Mouse (Mus musculus): ENCODE measurements around the gene Zscan26. TPM values are rescaled to one million over a fixed set of nuclear protein-coding genes. Genes with fewer than 3 reads are reported as not detected.

Zscan26 gene
- polyA plus RNA-seq (2021; fragmentation: Nextera tagmentation), result 39.6 and 60.7 TPM in 2 replicates
- long read RNA-seq, experiment 1, full-length matches to known transcripts, result 5 of 64 reads
- long read RNA-seq, experiment 1, partial matches to known transcripts, result 0 of 64 reads
- long read RNA-seq, experiment 1, other reads (novel, unspliced or antisense), result 59 of 64 reads
- long read RNA-seq, experiment 2, full-length matches to known transcripts, result 16 of 25 reads
- long read RNA-seq, experiment 2, partial matches to known transcripts, result 0 of 25 reads
- long read RNA-seq, experiment 2, other reads (novel, unspliced or antisense), result 9 of 25 reads

DNA sequence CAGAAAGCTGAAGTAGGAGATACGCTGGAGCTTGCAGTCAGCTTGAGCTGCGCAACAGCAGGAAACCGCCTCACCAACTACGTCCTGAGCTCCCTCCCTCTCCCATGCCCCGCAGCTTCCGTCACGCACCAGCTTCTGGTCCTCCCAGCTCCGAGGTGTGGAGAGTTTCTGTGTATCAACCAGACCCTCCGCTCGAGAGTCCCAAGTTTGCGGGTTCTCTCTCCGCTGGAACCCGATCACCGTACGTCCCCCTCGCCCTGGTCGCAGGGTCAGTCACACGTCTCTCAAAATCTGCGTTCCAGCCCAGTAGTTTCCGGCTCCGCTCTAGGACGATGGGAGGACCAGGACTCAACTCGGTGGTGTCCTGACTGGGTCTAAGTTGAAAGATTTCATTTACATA is at the start of gene Zscan26:
TSS of gene Zscan26 (minus strand) at position 282 of the 400 bp plus-strand sequence.

DNA sequence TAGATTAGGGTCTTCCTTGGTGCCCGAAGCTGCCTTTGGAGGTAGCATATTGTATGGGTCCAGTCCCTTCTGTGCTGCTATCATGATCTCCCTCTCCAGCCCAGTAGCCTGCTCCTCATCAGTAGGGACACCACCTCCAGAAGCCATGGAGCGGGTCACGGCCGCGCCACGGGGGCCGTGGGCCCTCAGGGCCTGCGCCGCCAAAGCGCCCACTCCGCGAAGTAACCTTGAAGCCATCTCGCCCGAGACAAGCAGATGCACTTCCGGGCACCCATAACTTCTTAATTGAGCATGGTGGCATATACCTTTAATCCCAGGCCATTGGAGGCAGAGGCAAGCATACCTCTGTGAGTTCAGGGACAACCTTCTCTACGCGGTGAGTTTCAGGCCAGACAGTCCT is 47.7 kb upstream of the Zscan26 start, which contains the start of gene Gm11273:
TSS of gene Gm11273 (minus strand) at position 237 of the 400 bp plus-strand sequence.

GRCm38 (mm10) chr13:21495080-21495479 is 41.5 kb upstream of the Zscan26 start, which contains the start of gene AK157302:
AK157302 (plus strand) TSS chr13:21495223.

GRCm38 (mm10) chr13:21478759-21479670 is 25.5 kb upstream of the Zscan26 start, which contains the start of the genes Zkscan4 and Gm10065:
Zkscan4 (plus strand) TSS chr13:21478907.
Gm10065 (minus strand) TSS chr13:21479441.

DNA sequence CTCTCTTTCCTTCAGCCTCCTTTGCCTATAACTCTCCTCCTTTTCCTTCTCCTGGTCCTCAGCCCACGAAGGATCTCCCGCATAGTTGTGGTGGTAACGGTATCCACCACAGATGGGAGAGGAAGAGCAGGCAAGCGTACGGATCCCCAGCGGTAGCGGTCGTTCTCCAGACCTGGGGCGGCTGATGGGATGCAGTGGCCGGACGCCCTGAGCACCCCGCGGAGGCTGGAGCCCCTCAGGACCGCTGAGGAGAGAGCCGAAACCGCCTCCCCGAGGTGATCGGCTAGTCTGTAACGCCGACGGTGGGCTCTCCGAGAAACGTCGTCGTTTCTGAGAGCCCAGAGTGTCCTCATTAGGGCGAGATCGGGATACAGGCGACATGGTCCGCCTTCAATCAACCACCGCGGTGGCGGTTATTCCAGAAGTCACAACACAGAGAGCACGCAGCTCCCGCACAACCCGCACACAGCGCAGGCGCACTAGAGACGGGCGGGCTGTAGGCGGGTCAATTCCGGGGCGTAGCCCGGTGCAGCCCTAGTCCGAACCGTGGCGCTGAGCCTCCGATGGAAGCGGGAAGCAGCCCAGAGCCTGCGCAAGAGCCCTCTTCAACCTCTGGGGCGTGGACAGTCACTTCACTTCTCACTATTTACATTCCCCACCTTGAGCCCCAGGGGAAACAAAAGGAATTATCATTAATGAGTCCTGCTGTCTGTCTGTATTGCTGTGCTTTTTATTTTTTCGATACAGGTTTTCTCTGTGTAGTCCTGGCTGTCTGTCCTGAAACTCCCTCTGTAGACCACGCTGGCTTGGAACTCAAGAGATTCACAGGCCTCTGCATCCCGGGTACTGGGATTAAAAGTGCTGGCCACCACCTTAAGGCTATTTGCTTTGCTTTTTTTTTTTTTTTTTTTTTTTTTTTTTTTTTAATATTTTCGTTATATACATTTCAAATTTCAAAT is 14.8 kb upstream of the Zscan26 start, which contains the start of gene Nkapl:
TSS of gene Nkapl (minus strand) at position 449 of the 959 bp plus-strand sequence.

GRCm38 (mm10) chr13:21440503-21441206 is 12.9 kb downstream of the Zscan26 start, which contains the start of gene Pgbd1:
Pgbd1 (minus strand) TSS chr13:21441058.

DNA sequence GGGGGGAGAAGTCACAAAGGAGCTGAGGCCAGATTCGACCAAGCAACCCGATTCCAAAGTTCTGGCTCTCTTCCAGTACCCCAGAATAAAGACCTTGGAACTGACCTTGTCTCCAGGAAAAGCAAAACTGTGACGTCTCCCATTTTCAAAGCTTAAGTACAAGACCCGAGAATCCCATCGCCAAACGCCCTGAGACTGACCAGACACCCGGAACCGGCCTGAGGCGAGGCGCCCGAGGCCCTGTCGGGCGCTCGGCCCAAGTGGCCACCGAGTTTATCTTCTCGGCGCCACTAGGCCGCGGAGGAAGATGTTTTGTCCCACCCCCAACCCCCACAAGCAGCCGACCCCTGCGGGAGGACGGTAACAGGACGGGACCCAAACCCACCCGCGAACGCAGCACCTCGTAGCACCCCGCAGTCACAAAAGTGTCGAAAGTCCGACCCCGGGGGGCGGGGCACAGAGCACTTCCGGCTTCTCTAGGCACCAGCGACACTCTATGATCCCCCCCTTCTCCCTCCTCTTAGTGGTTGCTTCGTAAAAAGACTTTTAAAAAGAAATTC is 51.2 kb downstream of the Zscan26 start, which contains the start of gene Zkscan3:
TSS of gene Zkscan3 (minus strand) at position 469 of the 560 bp plus-strand sequence.

Small RNA genes lying within 50 kb of the gene (microRNA-seq; reads per million reads assigned to microRNA genes)
- gene Mir1896 (not detected), gene Mir6942 (not detected)

Other genes starting within 250 kb of the Zscan26 start
- not detected in 2 replicates for gene Gpx5, start 161.0 kb downstream of the Zscan26 start, polyA plus RNA-seq (2021; fragmentation: Nextera tagmentation)
- gene Gpx6, start 141.6 kb downstream of the Zscan26 start, polyA plus RNA-seq (2021; fragmentation: Nextera tagmentation), result not detected in 2 replicates
- gene Olfr1367, start 106.8 kb downstream of the Zscan26 start, polyA plus RNA-seq (2021; fragmentation: Nextera tagmentation), result not detected in 2 replicates
- gene Zscan12, start 90.9 kb downstream of the Zscan26 start, polyA plus RNA-seq (2021; fragmentation: Nextera tagmentation), result 5.1 and 5.6 TPM in 2 replicates
- 11.7 and 13.0 TPM in 2 replicates for gene Zkscan3, start 51.0 kb downstream of the Zscan26 start, polyA plus RNA-seq (2021; fragmentation: Nextera tagmentation)
- 0.99 and 1.1 TPM in 2 replicates for gene Pgbd1, start 12.7 kb downstream of the Zscan26 start, polyA plus RNA-seq (2021; fragmentation: Nextera tagmentation)
- gene Nkapl, start 14.8 kb upstream of the Zscan26 start, polyA plus RNA-seq (2021; fragmentation: Nextera tagmentation), result 1.4 and 1.6 TPM in 2 replicates
- gene Zkscan4, start 25.2 kb upstream of the Zscan26 start, polyA plus RNA-seq (2021; fragmentation: Nextera tagmentation), result 3.1 and 3.3 TPM in 2 replicates
- 1.8 TPM in 1 of 2 replicates, not detected in the other for gene Gm10065, start 25.7 kb upstream of the Zscan26 start, polyA plus RNA-seq (2021; fragmentation: Nextera tagmentation)
- 1.8 and 2.1 TPM in 2 replicates for gene AK157302, start 41.5 kb upstream of the Zscan26 start, polyA plus RNA-seq (2021; fragmentation: Nextera tagmentation)
- gene Gm11273, start 47.7 kb upstream of the Zscan26 start, polyA plus RNA-seq (2021; fragmentation: Nextera tagmentation), result 13.0 and 13.4 TPM in 2 replicates
- 1.6 and 2.7 TPM in 2 replicates for gene Zkscan8, start 77.4 kb upstream of the Zscan26 start, polyA plus RNA-seq (2021; fragmentation: Nextera tagmentation)
- gene Olfr1366, start 89.1 kb upstream of the Zscan26 start, polyA plus RNA-seq (2021; fragmentation: Nextera tagmentation), result 0.10 TPM in 1 of 2 replicates, not detected in the other
- 0.06 TPM in 1 of 2 replicates, not detected in the other for gene Olfr1535, start 106.2 kb upstream of the Zscan26 start, polyA plus RNA-seq (2021; fragmentation: Nextera tagmentation)
- gene Olfr1364, start 128.0 kb upstream of the Zscan26 start, polyA plus RNA-seq (2021; fragmentation: Nextera tagmentation), result not detected in 2 replicates
- gene Olfr1362, start 160.3 kb upstream of the Zscan26 start, polyA plus RNA-seq (2021; fragmentation: Nextera tagmentation), result not detected in 2 replicates
- gene Olfr11, start 188.8 kb upstream of the Zscan26 start, polyA plus RNA-seq (2021; fragmentation: Nextera tagmentation), result not detected in 2 replicates
- gene Olfr1361, start 209.7 kb upstream of the Zscan26 start, polyA plus RNA-seq (2021; fragmentation: Nextera tagmentation), result not detected in 2 replicates
- gene Olfr1360, start 223.7 kb upstream of the Zscan26 start, polyA plus RNA-seq (2021; fragmentation: Nextera tagmentation), result not detected in 2 replicates
- not detected in 2 replicates for gene Olfr1359, start 244.4 kb upstream of the Zscan26 start, polyA plus RNA-seq (2021; fragmentation: Nextera tagmentation)